Mouse (Mus musculus) intestine, postnatal 0 days (tissue): ENCODE data around the gene Ercc4. TPM values are rescaled to one million over a fixed set of nuclear protein-coding genes. Genes with fewer than 3 reads are reported as not detected.

Experiments used
- ATAC-seq: fragments of 200-750 bp; cut with Nextera tagmentation; 2 replicates; pipeline ENCODE4 v1.8.0; 2017; ENCODE audit warnings: mild to moderate bottlenecking, moderate TSS enrichment, moderate library complexity
- H3K27ac ChIP-seq: fragments of 300-500 bp; sonication (generic); 2 replicates; pipeline ENCODE4 v1.5.1; 2014; ENCODE audit warnings: mild to moderate bottlenecking, low read depth, low read length, moderate library complexity
- H3K27me3 ChIP-seq: fragments of 300-500 bp; sonication (generic); replicated peaks from 2 replicates; pipeline ENCODE4 v1.6.1; 2014; ENCODE audit warnings: low read length, mixed read lengths; ENCODE audit not compliant: control insufficient read depth, insufficient read depth
- H3K36me3 ChIP-seq: fragments of 300-500 bp; sonication (generic); 2 replicates; pipeline ENCODE4 v1.6.1; 2014; ENCODE audit warnings: mild to moderate bottlenecking, moderate library complexity; ENCODE audit not compliant: control insufficient read depth, insufficient read depth
- H3K4me1 ChIP-seq: fragments of 300-500 bp; sonication (generic); replicated peaks from 2 replicates; pipeline ENCODE4 v1.6.1; 2014; ENCODE audit warnings: antibody characterized with exemption, low read length, mixed read lengths; ENCODE audit not compliant: control insufficient read depth, insufficient read depth
- H3K4me2 ChIP-seq: fragments of 300-500 bp; sonication (generic); replicated peaks from 2 replicates; pipeline ENCODE4 v1.6.1; 2014; ENCODE audit warnings: low read depth, mild to moderate bottlenecking, moderate library complexity
- H3K4me3 ChIP-seq: fragments of 300-500 bp; sonication (generic); 2 replicates; pipeline ENCODE4 v1.5.1; 2014; ENCODE audit warnings: low read depth, low read length
- H3K9ac ChIP-seq: fragments of 300-500 bp; sonication (generic); 2 replicates; pipeline ENCODE4 v1.6.1; 2014; ENCODE audit warnings: mild to moderate bottlenecking, low read depth, low read length
- H3K9me3 ChIP-seq: fragments of 300-500 bp; sonication (generic); 2 replicates; pipeline ENCODE4 v1.6.1; 2016; ENCODE audit warnings: mixed run types; ENCODE audit not compliant: control insufficient read depth
- CTCF ChIP-seq: sonication (generic); IDR thresholded peaks from 2 replicates; pipeline ENCODE4 v1.5.1; 2016; ENCODE audit warnings: low read depth, mild to moderate bottlenecking, control low read depth, antibody characterized with exemption, moderate library complexity
- WGBS: fragments of 180-500 bp; shearing (Covaris S2); extraction: QIAGEN DNeasy Blood & Tissue Kit; methylation state at CpG from one replicate; pipeline ENCODE4 v1.1.7; 2014; 5-methylcytosine and 5-hydroxymethylcytosine counted together
- polyA plus RNA-seq: library from polyadenylated mRNA; unstranded; fragments of >200 nt; fragmentation: Nextera tagmentation; extraction: Ambion mirVana; gene quantifications from 2 replicates; pipeline ENCODE4 v1.2.1, GENCODE M21; 2015

The Ercc4 gene
- polyA plus RNA-seq, 1 experiment from 2014 or later: 4.5 TPM

DNA sequence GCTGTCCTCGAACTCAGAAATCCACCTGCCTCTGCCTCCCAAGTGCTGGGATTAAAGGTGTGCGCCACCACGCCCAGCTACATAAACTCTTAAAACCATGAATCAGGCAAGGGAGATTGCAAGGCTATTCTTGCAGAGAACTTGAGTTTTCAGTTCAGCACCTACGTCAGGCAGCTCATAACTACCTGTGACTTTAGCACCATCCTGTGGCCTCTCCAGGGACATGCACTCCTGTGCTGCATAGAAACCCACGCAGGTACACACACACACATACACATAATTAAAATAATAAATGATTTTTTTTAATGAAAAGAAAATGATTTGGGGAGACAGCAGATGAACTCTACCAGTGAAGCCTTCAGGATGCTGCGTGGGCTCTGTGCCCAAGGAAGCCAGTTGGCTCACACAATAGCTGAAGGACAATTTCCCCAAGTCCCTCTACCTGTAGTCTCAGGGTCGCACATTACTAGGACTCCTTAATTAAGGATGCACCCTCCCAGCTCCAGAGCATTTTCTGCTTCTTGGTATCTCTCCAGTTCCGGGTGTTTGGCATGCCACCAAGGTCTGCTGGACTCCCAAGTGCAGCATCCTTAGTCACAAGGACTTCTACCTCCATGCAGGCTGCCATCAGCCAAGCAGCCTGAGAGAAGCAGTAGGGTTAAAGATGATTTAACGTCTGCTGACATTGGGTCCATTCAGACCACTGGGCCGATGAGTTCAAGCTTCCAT is 35.4 kb downstream of the Ercc4 start:
- Histone ChIP-seq H3K4me3 (no peak overlapping the region), H3K4me1 (no peaks in the 10 kb centered on the region), H3K27me3 (no peaks in the 10 kb centered on the region), H3K36me3 (peaks cover 62% of the 10 kb centered on the region), H3K9ac (no peak overlapping the region), H3K9me3 (no peaks in the 10 kb centered on the region), H3K27ac (no peak overlapping the region), H3K4me2 (no peak overlapping the region)
- 94% methylated on average over 10 of the region's 10 CpGs for WGBS
- no peak for ATAC-seq
- TF ChIP-seq CTCF: peak; percentile 18; the same call in 1 of the 2 replicates

DNA sequence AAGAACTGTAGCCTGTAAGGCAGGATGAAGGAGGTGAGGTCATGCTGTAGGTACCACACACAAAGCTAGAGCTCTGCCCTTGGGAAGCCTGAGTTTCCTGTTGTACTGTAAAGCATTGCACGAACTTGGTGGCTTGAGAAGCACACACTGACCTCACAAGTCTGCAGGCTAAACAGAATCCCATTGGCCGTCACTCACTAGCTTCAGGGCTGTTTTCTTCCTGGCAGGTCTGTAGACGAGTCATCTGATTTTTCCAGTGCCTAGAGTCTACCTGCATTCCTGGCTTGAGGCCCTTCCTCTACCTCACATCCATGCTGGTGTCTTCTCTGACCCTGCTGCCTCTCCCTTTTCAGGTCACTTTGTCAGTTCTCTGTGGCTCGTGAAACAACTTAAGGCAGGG is 36.7 kb downstream of the Ercc4 start:
- no peak overlapping the region for H3K27ac ChIP-seq
- H3K9ac ChIP-seq: no peak overlapping the region
- peaks cover 49% of the 10 kb centered on the region for H3K36me3 ChIP-seq
- H3K4me1 ChIP-seq: no peaks in the 10 kb centered on the region
- no peak for TF ChIP-seq CTCF
- WGBS: 84% methylated on average over 4 of the region's 4 CpGs
- ATAC-seq: no peak
- H3K27me3 ChIP-seq: no peaks in the 10 kb centered on the region
- H3K4me2 ChIP-seq: no peak overlapping the region
- H3K4me3 ChIP-seq: no peak overlapping the region
- no peaks in the 10 kb centered on the region for H3K9me3 ChIP-seq

DNA sequence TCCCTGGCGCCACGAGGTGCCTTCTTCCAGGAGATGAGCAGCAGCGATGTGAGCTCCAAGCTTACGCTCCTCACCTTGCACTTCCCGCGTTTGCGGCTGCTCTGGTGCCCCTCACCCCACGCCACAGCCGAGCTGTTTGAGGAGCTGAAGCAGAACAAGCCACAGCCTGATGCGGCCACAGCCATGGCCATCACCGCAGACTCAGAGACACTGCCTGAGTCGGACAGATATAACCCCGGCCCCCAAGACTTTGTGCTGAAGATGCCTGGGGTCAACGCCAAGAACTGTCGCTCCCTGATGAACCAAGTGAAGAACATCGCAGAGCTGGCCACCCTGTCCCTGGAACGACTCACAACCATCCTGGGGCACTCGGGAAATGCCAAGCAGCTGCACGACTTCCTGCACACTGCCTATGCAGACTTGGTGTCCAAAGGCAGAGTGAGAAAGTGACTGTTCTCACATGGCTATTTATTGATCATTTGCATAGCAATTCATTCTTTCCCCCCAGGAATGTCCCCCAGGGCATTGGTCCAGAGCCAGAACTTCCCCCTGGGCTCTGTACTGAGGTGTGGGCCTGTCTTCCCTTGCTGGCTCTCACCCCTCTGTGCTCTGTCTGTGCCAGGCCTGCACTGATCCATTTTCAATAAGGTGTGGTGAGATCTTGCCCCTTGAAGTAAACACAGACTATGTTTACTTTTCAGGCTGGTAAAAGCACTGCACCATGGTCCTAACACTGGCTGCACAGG is 38.5 kb downstream of the Ercc4 start:
- no peak for ATAC-seq
- Histone ChIP-seq H3K27ac (no peak overlapping the region), H3K9me3 (no peaks in the 10 kb centered on the region), H3K4me3 (no peak overlapping the region), H3K4me1 (no peaks in the 10 kb centered on the region), H3K27me3 (no peaks in the 10 kb centered on the region), H3K9ac (no peak overlapping the region), H3K4me2 (no peak overlapping the region), H3K36me3 (peaks cover 48% of the 10 kb centered on the region)
- no peak for TF ChIP-seq CTCF
- 84% methylated on average over 19 of the region's 19 CpGs for WGBS

DNA sequence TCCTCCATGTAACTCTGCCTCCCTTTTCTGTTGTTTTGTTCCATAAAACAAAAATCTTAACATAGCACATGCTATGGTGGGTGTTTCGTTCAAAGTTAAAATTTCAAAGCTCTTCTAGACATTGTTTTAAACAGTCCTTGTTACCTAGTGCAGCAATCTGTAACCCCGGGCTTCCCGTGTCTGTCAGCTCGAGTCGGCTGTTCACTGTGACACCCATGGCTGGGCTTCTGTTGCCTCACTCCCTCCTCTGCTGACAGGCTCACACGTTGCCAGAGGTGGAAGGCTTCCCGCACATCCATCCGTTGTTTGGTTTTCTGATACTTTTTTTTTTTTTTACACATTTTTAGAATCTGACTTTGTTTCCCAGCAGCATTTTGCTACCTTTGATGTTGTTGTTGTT is 40.5 kb downstream of the Ercc4 start:
- no peak for ATAC-seq
- Histone ChIP-seq H3K9ac (no peak overlapping the region), H3K27me3 (no peaks in the 10 kb centered on the region), H3K4me1 (no peaks in the 10 kb centered on the region), H3K9me3 (no peaks in the 10 kb centered on the region), H3K4me3 (no peak overlapping the region), H3K4me2 (no peak overlapping the region), H3K36me3 (peaks cover 38% of the 10 kb centered on the region), H3K27ac (no peak overlapping the region)
- TF ChIP-seq CTCF: no peak
- 83% methylated on average over 8 of the region's 8 CpGs for WGBS

DNA sequence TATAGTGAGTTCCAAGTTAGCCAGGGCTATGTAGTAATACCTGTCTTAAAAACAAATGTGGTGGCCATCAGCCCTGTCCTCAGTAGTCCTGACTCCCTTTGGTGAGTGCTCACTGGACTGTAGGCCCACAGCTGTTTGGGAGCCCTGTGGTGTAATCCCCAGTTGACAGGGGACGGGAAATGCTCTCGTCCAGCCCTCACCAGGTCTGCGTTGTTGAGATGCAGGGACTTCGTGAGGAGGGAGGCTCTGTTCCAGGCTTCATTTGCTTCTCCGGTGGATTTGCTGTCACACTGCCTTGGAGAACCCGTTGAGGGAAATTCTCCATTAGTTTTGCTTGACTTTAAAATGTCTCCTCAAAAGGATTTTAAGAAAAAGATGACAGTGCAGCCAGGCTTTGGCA is 41.3 kb downstream of the Ercc4 start:
- no peaks in the 10 kb centered on the region for H3K4me1 ChIP-seq
- H3K9me3 ChIP-seq: no peaks in the 10 kb centered on the region
- no peak overlapping the region for H3K4me3 ChIP-seq
- 88% methylated on average over 6 of the region's 6 CpGs for WGBS
- H3K4me2 ChIP-seq: no peak overlapping the region
- no peak for ATAC-seq
- no peaks in the 10 kb centered on the region for H3K27me3 ChIP-seq
- no peak overlapping the region for H3K27ac ChIP-seq
- peaks cover 34% of the 10 kb centered on the region for H3K36me3 ChIP-seq
- no peak for TF ChIP-seq CTCF
- no peak overlapping the region for H3K9ac ChIP-seq

DNA sequence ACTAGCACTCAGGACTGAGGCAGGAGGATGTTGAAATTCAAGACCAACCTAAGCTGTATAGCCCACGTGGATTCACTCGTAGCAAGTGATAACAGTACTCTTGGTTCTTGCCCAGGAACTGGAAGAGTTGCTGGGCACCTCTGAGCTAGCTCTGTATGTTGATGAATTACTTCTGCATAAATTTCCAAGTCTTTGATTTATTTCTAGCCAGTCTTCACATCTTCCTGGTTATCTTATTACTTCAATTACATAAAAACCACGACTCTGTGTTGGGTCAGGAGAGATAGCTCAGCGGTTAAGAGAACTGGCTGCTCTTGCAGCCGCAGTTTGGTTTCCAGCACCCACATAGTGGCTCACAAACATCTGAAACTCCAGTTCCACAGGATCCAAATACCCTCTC is 43.0 kb downstream of the Ercc4 start:
- WGBS: 79% methylated on average over 5 of the region's 5 CpGs

More for the DNA sequence above, 43.0 kb downstream of the Ercc4 start:
- no peaks in the 10 kb centered on the region for H3K27me3 ChIP-seq
- ATAC-seq: no peak
- H3K36me3 ChIP-seq: peaks cover 18% of the 10 kb centered on the region
- no peak overlapping the region for H3K4me2 ChIP-seq
- H3K9me3 ChIP-seq: no peaks in the 10 kb centered on the region
- H3K27ac ChIP-seq: no peak overlapping the region
- H3K4me3 ChIP-seq: no peak overlapping the region
- H3K9ac ChIP-seq: no peak overlapping the region
- H3K4me1 ChIP-seq: no peaks in the 10 kb centered on the region
- no peak for TF ChIP-seq CTCF
